Mouse (Mus musculus) liver, embryonic 14.5 days (tissue): ENCODE measurements around the gene Tmtc2. TPM values are rescaled to one million over a fixed set of nuclear protein-coding genes. Genes with fewer than 3 reads are reported as not detected.

ENCODE experiments used
- ATAC-seq: fragments of 200-750 bp; cut with Nextera tagmentation; 2 replicates; pipeline ENCODE4 v1.8.0; 2017; ENCODE audit warnings: moderate number of reproducible peaks, mild to moderate bottlenecking, moderate library complexity; ENCODE audit not compliant: insufficient read depth
- DNase-seq, 3 experiments: peaks; one replicate each; pipeline ENCODE4 v3.0.0-alpha.2; 2012 to 2013; ENCODE audit warnings: low read depth in 3 of 3, low spot score in 3 of 3
- H3K27ac ChIP-seq: fragments of 300-500 bp; sonication (generic); 2 replicates; pipeline ENCODE4 v1.5.1; 2014; ENCODE audit warnings: moderate library complexity, mild to moderate bottlenecking, control low read depth, inconsistent platforms
- H3K27me3 ChIP-seq: fragments of 300-500 bp; sonication (generic); 2 replicates; pipeline ENCODE4 v1.6.1; 2014; ENCODE audit warnings: mild to moderate bottlenecking, low read length, moderate library complexity; ENCODE audit not compliant: control insufficient read depth, insufficient read depth
- H3K36me3 ChIP-seq: fragments of 300-500 bp; sonication (generic); replicated peaks from 2 replicates; pipeline ENCODE4 v1.6.1; 2014; ENCODE audit warnings: low read depth; ENCODE audit not compliant: control insufficient read depth, insufficient read depth
- H3K4me1 ChIP-seq, 2 experiments: fragments of 200-500 bp in 1 of 2; fragments of 300-500 bp in 1 of 2; sonication (generic) in 1 of 2; replicated peaks; 2 replicates each; pipeline ENCODE4 v1.6.1; 2012 to 2014; ENCODE audit warnings: antibody characterized with exemption in 1 of 2, inconsistent platforms in 1 of 2, low read length in 1 of 2; ENCODE audit not compliant: control insufficient read depth in 2 of 2, insufficient read depth in 2 of 2
- H3K4me2 ChIP-seq: fragments of 300-500 bp; sonication (generic); 2 replicates; pipeline ENCODE4 v1.6.1; 2014; ENCODE audit warnings: low read depth, mild to moderate bottlenecking, control low read depth, moderate library complexity
- H3K4me3 ChIP-seq, 2 experiments: fragments of 200-500 bp in 1 of 2; fragments of 300-500 bp in 1 of 2; sonication (generic) in 1 of 2; 2 replicates each; pipeline ENCODE4 v1.5.1; 2012 to 2014; ENCODE audit warnings: low read depth in 2 of 2, low read length in 2 of 2, mild to moderate bottlenecking in 2 of 2, control low read depth in 1 of 2, inconsistent platforms in 1 of 2, moderate library complexity in 1 of 2; ENCODE audit not compliant: insufficient read depth in 1 of 2
- H3K9ac ChIP-seq: fragments of 300-500 bp; sonication (generic); replicated peaks from 2 replicates; pipeline ENCODE4 v1.6.1; 2014; ENCODE audit warnings: mild to moderate bottlenecking, control low read depth, moderate library complexity
- H3K9me3 ChIP-seq: fragments of 300-500 bp; sonication (generic); 2 replicates; pipeline ENCODE4 v1.6.1; 2016; ENCODE audit warnings: low read length, mixed read lengths; ENCODE audit not compliant: control insufficient read depth
- CTCF ChIP-seq: IDR thresholded peaks from 2 replicates; pipeline ENCODE4 v1.5.1; 2016; ENCODE audit warnings: antibody characterized with exemption, low read depth, control low read depth
- EP300 ChIP-seq: IDR thresholded peaks from 2 replicates; pipeline ENCODE4 v1.6.1; 2016; ENCODE audit warnings: antibody characterized with exemption, low read depth
- WGBS: fragments of 180-500 bp; shearing (Covaris S2); extraction: QIAGEN DNeasy Blood & Tissue Kit; methylation state at CpG from one replicate; pipeline ENCODE4 v1.1.7; 2014; ENCODE audit not compliant: insufficient replicate concordance; 5-methylcytosine and 5-hydroxymethylcytosine counted together
- polyA plus RNA-seq, 2 experiments: library from polyadenylated mRNA; depleted of rRNA in 1 of 2; stranded (reverse) in 1 of 2; unstranded in 1 of 2; fragments of >200 nt; fragmentation: Nextera tagmentation in 1 of 2; extraction: Ambion mirVana in 1 of 2; gene quantifications; 2 replicates each; pipeline versions ENCODE4 v1.2.1 to v1.2.3; 2012 to 2014

The Tmtc2 gene
- polyA plus RNA-seq, 2 experiments: 0.33 to 0.44 TPM

GRCm38 (mm10) chr10:105548040-105548439 lies 26.2 kb downstream of the Tmtc2 start:
- Histone ChIP-seq H3K4me2 (no peak overlapping the region), H3K9ac (no peak overlapping the region), H3K36me3 (no peaks in the 10 kb centered on the region), H3K27me3 (no peaks in the 10 kb centered on the region), H3K27ac (no peak overlapping the region), H3K4me1 (no peaks in the 10 kb centered on the region), H3K9me3 (no peaks in the 10 kb centered on the region), H3K4me3 (no peak overlapping the region)
- no peak for TF ChIP-seq CTCF
- no peak for TF ChIP-seq EP300
- ATAC-seq (no peak), DNase-seq (no peak)
- WGBS: 71% methylated on average over 2 of the region's 2 CpGs

GRCm38 (mm10) chr10:105544004-105545003 lies 29.9 kb downstream of the Tmtc2 start:
- TF ChIP-seq CTCF (no peak), EP300 (no peak)
- 74% methylated on average over 2 of the region's 2 CpGs for WGBS

GRCm38 (mm10) chr10:105542081-105542480 lies 32.2 kb downstream of the Tmtc2 start:
- Histone ChIP-seq H3K27me3 (no peaks in the 10 kb centered on the region), H3K9me3 (no peaks in the 10 kb centered on the region), H3K36me3 (no peaks in the 10 kb centered on the region), H3K9ac (no peak overlapping the region), H3K4me1 (no peaks in the 10 kb centered on the region), H3K4me3 (no peak overlapping the region), H3K4me2 (no peak overlapping the region), H3K27ac (no peak overlapping the region)
- DNase-seq: no peak
- TF ChIP-seq EP300 (no peak), CTCF (no peak)
- ATAC-seq: no peak
- WGBS: 78% methylated on average over 6 of the region's 6 CpGs

More at GRCm38 (mm10) chr10:105544004-105545003, 29.9 kb downstream of the Tmtc2 start:
- H3K27ac ChIP-seq: no peak overlapping the region
- no peak overlapping the region for H3K4me2 ChIP-seq
- H3K9ac ChIP-seq: no peak overlapping the region
- H3K36me3 ChIP-seq: no peaks in the 10 kb centered on the region
- no peak for ATAC-seq
- H3K9me3 ChIP-seq: no peaks in the 10 kb centered on the region
- H3K4me1 ChIP-seq: no peaks in the 10 kb centered on the region
- DNase-seq: no peak
- no peak overlapping the region for H3K4me3 ChIP-seq
- no peaks in the 10 kb centered on the region for H3K27me3 ChIP-seq

- Histone ChIP-seq H3K4me1 (no peaks in the 10 kb centered on the region), H3K9me3 (no peaks in the 10 kb centered on the region), H3K9ac (no peak overlapping the region), H3K27ac (no peak overlapping the region), H3K4me2 (no peak overlapping the region), H3K27me3 (no peaks in the 10 kb centered on the region), H3K4me3 (no peak overlapping the region), H3K36me3 (no peaks in the 10 kb centered on the region)
- WGBS: 71% methylated on average over 5 of the region's 5 CpGs
- no peak for TF ChIP-seq CTCF
- no peak for TF ChIP-seq EP300
- DNase-seq: no peak
- no peak for ATAC-seq
Measured at GRCm38 (mm10) chr10:105539697-105540096, 34.6 kb downstream of the Tmtc2 start.

GRCm38 (mm10) chr10:105536910-105537309 lies 37.3 kb downstream of the Tmtc2 start:
- H3K4me2 ChIP-seq: no peak overlapping the region
- no peak overlapping the region for H3K4me3 ChIP-seq
- H3K27ac ChIP-seq: no peak overlapping the region
- WGBS: 60% methylated on average over 4 of the region's 4 CpGs
- no peaks in the 10 kb centered on the region for H3K9me3 ChIP-seq
- ATAC-seq (no peak), DNase-seq (peak in 1 of 3 experiments; percentile 7)
- no peaks in the 10 kb centered on the region for H3K36me3 ChIP-seq
- TF ChIP-seq EP300 (no peak), CTCF (no peak)
- no peak overlapping the region for H3K9ac ChIP-seq
- H3K4me1 ChIP-seq: 0 out of 4 replicates have a peak, but pooled peaks cover 0 to 2% of the 10 kb centered on the region in 2 experiments
- no peaks in the 10 kb centered on the region for H3K27me3 ChIP-seq
